Mouse (Mus musculus) spleen, adult 10 weeks (tissue): ENCODE results near the gene Abcg1. TPM values are rescaled to one million over a fixed set of nuclear protein-coding genes. Genes with fewer than 3 reads are reported as not detected.

Experiments used
- polyA plus RNA-seq: library from polyadenylated mRNA; stranded (reverse); fragments of 350-450 nt; fragmentation: Illumina TruSeq; extraction: RNeasy Lipid Tissue Mini Kit (QIAGEN cat#74804); gene quantifications from one replicate; pipeline ENCODE4 v1.2.3, GENCODE M21; 2015; ENCODE audit warnings: low replicate concordance; ENCODE audit not compliant: insufficient read depth

The Abcg1 gene
- 24.0 TPM for polyA plus RNA-seq

DNA sequence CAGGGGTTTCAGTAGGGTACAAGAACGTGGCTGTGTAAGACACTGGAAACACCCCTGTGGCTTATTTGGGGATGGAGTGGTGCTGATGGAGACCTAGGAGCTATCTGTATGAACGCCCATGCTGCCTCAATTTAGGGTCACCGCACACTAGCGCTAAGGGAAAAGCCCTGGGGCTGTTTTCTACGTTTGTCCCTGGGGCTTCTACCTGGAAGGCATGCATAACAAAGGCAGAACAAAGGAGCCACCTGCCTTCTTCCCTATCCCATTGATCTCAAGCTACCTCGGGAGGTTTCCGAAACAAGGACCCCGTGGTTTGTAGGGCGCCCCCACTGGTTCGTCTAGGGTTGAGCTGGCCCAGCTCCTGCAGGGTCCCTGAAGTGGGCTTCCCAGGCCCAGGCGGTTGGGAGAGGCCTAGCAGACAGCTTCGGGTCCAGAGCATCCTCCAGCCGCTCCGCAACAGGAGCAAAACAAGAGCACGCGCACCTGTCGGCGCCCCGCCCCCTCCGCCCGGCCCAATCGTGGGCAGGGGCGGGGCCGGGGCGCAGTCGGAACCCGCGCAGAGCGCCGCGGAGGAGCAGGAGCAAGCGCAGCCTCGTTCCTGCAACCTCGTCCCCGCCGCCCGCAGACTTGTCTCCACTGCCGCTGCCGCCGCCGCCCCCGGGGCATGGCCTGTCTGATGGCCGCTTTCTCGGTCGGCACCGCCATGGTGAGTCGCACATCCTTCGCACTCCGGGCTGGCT, at the start of gene Abcg1:
Gene Abcg1 (plus strand): TSS at position 525 of the 740 bp plus-strand sequence.

DNA sequence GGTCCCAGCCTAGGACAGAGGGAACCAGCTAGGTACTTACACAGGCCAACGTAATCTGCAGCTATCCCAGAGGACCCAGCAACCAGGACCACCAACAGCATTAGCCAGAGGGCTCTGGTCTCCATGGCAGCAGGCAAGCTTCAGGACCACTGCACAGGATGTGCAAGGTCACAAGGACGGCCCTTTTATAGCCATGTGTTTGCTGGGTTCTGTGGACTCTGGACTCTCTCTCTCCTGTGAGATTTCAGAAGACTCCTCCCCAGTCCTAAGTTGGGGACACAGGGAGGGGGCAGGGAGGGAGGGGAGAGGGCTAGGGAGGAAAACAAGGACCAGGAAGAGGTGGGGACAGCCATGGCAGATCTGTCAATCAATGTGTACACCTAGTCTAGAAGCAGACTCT, 72.0 kb downstream of the Abcg1 start, which contains the start of gene Tff3:
Gene Tff3 (minus strand): TSS at position 195 of the 400 bp plus-strand sequence.

DNA sequence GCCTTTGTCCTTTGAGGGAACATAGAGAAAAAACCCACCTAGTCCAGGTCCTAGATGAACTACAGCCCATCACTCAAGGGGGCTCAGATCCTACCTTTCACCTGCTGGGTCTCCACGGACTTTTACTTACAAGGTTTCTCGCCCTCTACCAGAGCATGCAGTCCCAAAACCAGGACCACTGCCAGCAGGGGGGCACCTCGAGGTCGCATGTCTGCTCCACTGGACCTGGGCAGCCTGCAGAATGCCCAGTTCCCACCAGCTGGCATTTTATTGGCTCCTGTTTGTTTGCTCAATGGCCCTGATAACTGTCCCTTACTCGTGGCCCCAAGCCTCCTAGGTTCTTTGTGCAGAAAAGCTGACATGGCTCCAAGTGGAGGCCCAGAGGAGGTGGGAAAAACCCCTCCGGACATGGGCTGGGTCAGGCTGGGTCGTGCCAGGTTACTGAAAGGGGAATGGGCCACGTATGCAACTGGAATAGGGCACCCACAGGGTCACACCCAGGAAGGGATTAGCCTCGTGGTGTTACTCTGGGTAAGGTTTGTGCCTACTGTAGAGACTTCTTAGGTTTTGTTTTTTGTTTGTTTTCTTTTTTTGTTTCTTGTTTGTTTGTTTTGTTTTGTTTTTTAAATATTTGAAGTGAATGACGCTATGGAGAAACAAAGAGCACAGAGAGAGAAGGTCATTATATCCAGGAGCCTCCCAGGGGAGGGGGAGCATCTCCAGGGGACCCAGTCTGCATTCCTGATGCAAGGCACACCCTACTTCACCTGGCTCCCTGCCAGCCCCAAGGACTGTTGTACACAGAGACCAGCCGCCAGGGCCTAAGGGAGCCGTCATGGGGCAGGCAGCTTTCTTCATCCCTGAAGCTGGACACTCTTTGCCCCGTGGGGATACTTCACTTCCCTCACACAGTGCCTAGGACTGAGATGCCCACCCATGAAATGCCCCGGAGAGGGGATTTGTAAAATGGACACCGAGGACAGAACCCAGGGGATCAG, 86.9 kb downstream of the Abcg1 start, which contains the start of gene Tff2:
Gene Tff2 (minus strand): TSS at position 243 of the 998 bp plus-strand sequence.

DNA sequence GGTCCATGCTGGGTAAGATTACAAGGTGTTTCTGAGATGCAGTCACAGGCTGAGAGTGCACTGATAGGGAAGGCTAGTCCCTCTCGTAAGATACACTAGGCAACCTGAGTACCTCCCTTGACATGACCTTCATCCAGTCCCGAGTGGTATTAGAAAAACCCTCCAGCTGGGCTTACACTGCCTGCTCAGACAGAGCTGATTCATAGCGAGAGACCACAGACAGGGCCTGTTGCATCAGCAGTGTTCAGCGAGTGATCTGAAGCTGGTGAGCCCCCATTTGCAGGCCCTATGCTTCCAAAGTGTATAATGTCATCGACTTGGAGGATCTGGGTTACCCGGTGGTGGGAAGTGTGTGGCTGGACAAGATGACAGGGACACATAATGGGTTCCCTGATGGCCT, 107.7 kb downstream of the Abcg1 start, which contains the start of gene Tff1:
Gene Tff1 (minus strand): TSS at position 151 of the 400 bp plus-strand sequence.

Other genes starting within 250 kb of the Abcg1 start
- gene Glp1r, start 155.9 kb upstream of the Abcg1 start, polyA plus RNA-seq, result not detected
- gene Umodl1, start 103.0 kb upstream of the Abcg1 start, polyA plus RNA-seq, result not detected
- not detected for gene Tff3, start 72.0 kb downstream of the Abcg1 start, polyA plus RNA-seq
- gene Tff2, start 86.6 kb downstream of the Abcg1 start, polyA plus RNA-seq, result 0.87 TPM
- not detected for gene Tff1, start 107.6 kb downstream of the Abcg1 start, polyA plus RNA-seq
- gene Tmprss3, start 141.3 kb downstream of the Abcg1 start, polyA plus RNA-seq, result 0.26 TPM
- gene Ubash3a, start 150.2 kb downstream of the Abcg1 start, polyA plus RNA-seq, result 10.1 TPM
- 0.48 TPM for gene Rsph1, start 219.7 kb downstream of the Abcg1 start, polyA plus RNA-seq
- gene Slc37a1, start 229.1 kb downstream of the Abcg1 start, polyA plus RNA-seq, result 13.6 TPM